Mouse (Mus musculus) lung, postnatal 0 days (tissue): ENCODE measurements around the gene Polr1e. TPM values are rescaled to one million over a fixed set of nuclear protein-coding genes. Genes with fewer than 3 reads are reported as not detected.

Experiments used
- ATAC-seq: fragments of 200-750 bp; cut with Nextera tagmentation; 2 replicates; pipeline ENCODE4 v1.8.0; 2017; ENCODE audit warnings: moderate library complexity
- DNase-seq: peaks from one replicate; pipeline ENCODE4 v3.0.0-alpha.2; 2016; ENCODE audit warnings: low spot score
- H3K27ac ChIP-seq: fragments of 300-500 bp; sonication (generic); 2 replicates; pipeline ENCODE4 v1.5.1; 2014; ENCODE audit warnings: antibody characterized with exemption, mild to moderate bottlenecking, low read length, mixed read lengths
- H3K27me3 ChIP-seq: fragments of 300-500 bp; sonication (generic); replicated peaks from 2 replicates; pipeline ENCODE4 v1.6.1; 2014; ENCODE audit warnings: low read length, mixed read lengths; ENCODE audit not compliant: insufficient read depth
- H3K36me3 ChIP-seq: fragments of 300-500 bp; sonication (generic); 2 replicates; pipeline ENCODE4 v1.6.1; 2014; ENCODE audit warnings: low read length, mixed read lengths; ENCODE audit not compliant: insufficient read depth
- H3K4me1 ChIP-seq: fragments of 300-500 bp; sonication (generic); 2 replicates; pipeline ENCODE4 v1.6.1; 2014; ENCODE audit warnings: antibody characterized with exemption, low read depth, low read length, mixed read lengths; ENCODE audit not compliant: insufficient read depth
- H3K4me2 ChIP-seq: fragments of 300-500 bp; sonication (generic); replicated peaks from 2 replicates; pipeline ENCODE4 v1.6.1; 2014; ENCODE audit warnings: low read depth, mild to moderate bottlenecking, low read length, moderate library complexity, mixed read lengths
- H3K4me3 ChIP-seq: fragments of 300-500 bp; sonication (generic); 2 replicates; pipeline ENCODE4 v1.5.1; 2014; ENCODE audit warnings: low read depth, low read length
- H3K9ac ChIP-seq: fragments of 300-500 bp; sonication (generic); replicated peaks from 2 replicates; pipeline ENCODE4 v1.6.1; 2014; ENCODE audit warnings: low read depth, mild to moderate bottlenecking
- H3K9me3 ChIP-seq: fragments of 300-500 bp; sonication (generic); 2 replicates; pipeline ENCODE4 v1.6.1; 2016; ENCODE audit warnings: low read length, mixed read lengths
- CTCF ChIP-seq: IDR thresholded peaks from 2 replicates; pipeline ENCODE4 v1.5.1; 2016; ENCODE audit warnings: antibody characterized with exemption, mild to moderate bottlenecking
- EP300 ChIP-seq: IDR thresholded peaks from 2 replicates; pipeline ENCODE4 v1.6.1; 2016; ENCODE audit warnings: antibody characterized with exemption, mild to moderate bottlenecking, control low read depth
- WGBS: fragments of 180-500 bp; shearing (Covaris S2); extraction: QIAGEN DNeasy Blood & Tissue Kit; methylation state at CpG from one replicate; pipeline ENCODE4 v1.1.7; 2014; 5-methylcytosine and 5-hydroxymethylcytosine counted together
- polyA plus RNA-seq: library from polyadenylated mRNA; unstranded; fragments of >200 nt; fragmentation: Nextera tagmentation; extraction: Ambion mirVana; gene quantifications from 2 replicates; pipeline ENCODE4 v1.2.1, GENCODE M21; 2015

Gene Polr1e
- polyA plus RNA-seq, 1 experiment from 2014 or later = 13.1 TPM

GRCm38 (mm10) chr4:44976026-44976615 is 42.3 kb upstream of the Polr1e start:
- ATAC-seq (no peak), DNase-seq (no peak)
- Histone ChIP-seq H3K36me3 (no peaks in the 10 kb centered on the region), H3K4me2 (no peak overlapping the region), H3K9me3 (no peaks in the 10 kb centered on the region), H3K27ac (no peak overlapping the region), H3K4me3 (no peak overlapping the region), H3K4me1 (no peaks in the 10 kb centered on the region), H3K9ac (no peak overlapping the region), H3K27me3 (no peaks in the 10 kb centered on the region)
- TF ChIP-seq CTCF (no peak), EP300 (no peak)
- 59% methylated on average over 6 of the region's 6 CpGs for WGBS

- TF ChIP-seq CTCF (peak; percentile 16), EP300 (no peak)
- WGBS = 84% methylated on average over 10 of the region's 10 CpGs
These were observed 41.3 kb upstream of the Polr1e start for GRCm38 (mm10) chr4:44976921-44977710.

DNA sequence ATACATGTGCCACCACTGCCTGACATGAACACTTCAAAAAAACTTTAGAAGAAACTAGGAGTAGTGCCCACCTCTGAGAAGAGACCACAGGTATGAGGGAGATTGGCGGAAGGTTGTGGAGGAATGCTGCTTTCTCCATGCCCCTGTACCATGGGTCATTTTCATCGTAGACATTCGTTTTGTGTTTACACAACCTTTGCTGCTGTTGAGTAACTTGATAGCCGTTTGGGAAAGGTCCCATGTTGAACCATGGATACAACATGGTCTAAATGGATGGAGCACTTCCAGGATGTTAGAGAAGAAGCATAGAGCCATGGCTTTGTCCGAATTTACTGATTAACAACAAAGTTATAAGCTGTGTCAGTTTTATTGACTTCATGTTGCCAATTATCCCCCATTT is 40.2 kb upstream of the Polr1e start:
- Histone ChIP-seq H3K9me3 (no peaks in the 10 kb centered on the region), H3K9ac (no peak overlapping the region), H3K4me1 (peaks cover 7% of the 10 kb centered on the region; the same call in 1 of the 2 replicates), H3K27ac (no peak overlapping the region), H3K27me3 (no peaks in the 10 kb centered on the region), H3K4me3 (no peak overlapping the region), H3K4me2 (no peak overlapping the region), H3K36me3 (no peaks in the 10 kb centered on the region)
- TF ChIP-seq EP300 (no peak), CTCF (no peak)
- WGBS = 50% methylated on average over 5 of the region's 5 CpGs
- DNase-seq (no peak), ATAC-seq (no peak)

More at GRCm38 (mm10) chr4:44976921-44977710, 41.3 kb upstream of the Polr1e start:
- DNase-seq (no peak), ATAC-seq (no peak)
- H3K4me1 ChIP-seq = no peaks in the 10 kb centered on the region
- no peak overlapping the region for H3K4me2 ChIP-seq
- no peak overlapping the region for H3K4me3 ChIP-seq
- no peak overlapping the region for H3K27ac ChIP-seq
- H3K9me3 ChIP-seq = no peaks in the 10 kb centered on the region
- no peaks in the 10 kb centered on the region for H3K36me3 ChIP-seq
- no peaks in the 10 kb centered on the region for H3K27me3 ChIP-seq
- H3K9ac ChIP-seq = no peak overlapping the region

DNA sequence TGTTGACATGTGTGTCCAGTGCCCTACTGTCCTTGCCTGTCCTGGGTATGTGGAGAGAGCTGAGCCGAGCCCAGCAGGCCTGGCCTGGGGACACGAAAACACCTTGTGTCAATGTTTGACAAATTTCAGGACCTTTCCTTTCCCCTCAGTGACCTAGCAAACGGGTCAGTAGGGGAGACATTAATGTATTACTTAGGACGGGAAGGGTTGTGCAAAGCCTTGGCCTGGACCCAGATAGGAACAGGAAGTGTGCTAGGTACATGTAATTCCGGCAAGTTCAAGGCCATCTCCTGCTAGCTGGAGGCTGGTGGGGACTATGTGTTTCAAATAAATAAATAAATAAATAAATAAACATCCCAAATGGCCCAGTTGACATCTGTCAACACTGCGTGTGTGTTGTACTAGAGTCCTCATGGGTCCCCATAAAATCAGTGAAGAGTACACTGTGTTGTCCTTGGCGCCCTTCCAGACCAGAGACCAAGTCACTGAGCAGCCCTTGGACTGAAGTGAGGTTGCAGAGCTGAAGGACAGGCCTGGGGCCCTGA is 38.5 kb upstream of the Polr1e start:
- Histone ChIP-seq H3K4me1 (peaks cover 10% of the 10 kb centered on the region; the same call in 1 of the 2 replicates), H3K27me3 (no peaks in the 10 kb centered on the region), H3K4me3 (no peak overlapping the region), H3K27ac (no peak overlapping the region), H3K9ac (no peak overlapping the region), H3K4me2 (no peak overlapping the region), H3K9me3 (no peaks in the 10 kb centered on the region), H3K36me3 (no peaks in the 10 kb centered on the region)
- TF ChIP-seq EP300 = no peak
- TF ChIP-seq CTCF = no peak
- DNase-seq (no peak), ATAC-seq (no peak)
- WGBS = 43% methylated on average over 7 of the region's 7 CpGs

- ATAC-seq (peak; percentile 98), DNase-seq (peak; percentile 88)
- peak within 1 kb of the TSS; percentile 76 for H3K27ac ChIP-seq
- no peaks in the 10 kb centered on the region for H3K27me3 ChIP-seq
- peak within 1 kb of the TSS; percentile 78 for H3K4me2 ChIP-seq
- WGBS = 1% methylated on average over 40 of the region's 40 CpGs
- no peaks in the 10 kb centered on the region for H3K36me3 ChIP-seq
- peaks cover 10% of the 10 kb centered on the region; the same call in 1 of the 2 replicates for H3K4me1 ChIP-seq
- TF ChIP-seq CTCF = peak; percentile 57
- no peak for TF ChIP-seq EP300
- peak within 1 kb of the TSS; percentile 52 for H3K4me3 ChIP-seq
- no peaks in the 10 kb centered on the region for H3K9me3 ChIP-seq
- peak within 1 kb of the TSS; percentile 61 for H3K9ac ChIP-seq
These were observed 37.0 kb upstream of the Polr1e start, which contains the start of gene Grhpr for GRCm38 (mm10) chr4:44981280-44981973. TSS of gene Grhpr (plus strand) at chr4:44981395.

GRCm38 (mm10) chr4:44981974-44982287 is 36.5 kb upstream of the Polr1e start:
- WGBS = 24% methylated on average over 5 of the region's 5 CpGs
- no peaks in the 10 kb centered on the region for H3K27me3 ChIP-seq
- H3K4me1 ChIP-seq = peaks cover 10% of the 10 kb centered on the region; the same call in 1 of the 2 replicates
- no peaks in the 10 kb centered on the region for H3K36me3 ChIP-seq
- H3K4me3 ChIP-seq = peak overlapping the region; percentile 52
- H3K9me3 ChIP-seq = no peaks in the 10 kb centered on the region
- ATAC-seq (no peak), DNase-seq (no peak)
- no peak overlapping the region; the same call in 1 of the 2 replicates for H3K27ac ChIP-seq
- H3K9ac ChIP-seq = peak overlapping the region; percentile 61
- H3K4me2 ChIP-seq = peak overlapping the region; percentile 78
- TF ChIP-seq EP300 = no peak
- no peak for TF ChIP-seq CTCF
